Mouse (Mus musculus) heart, embryonic 12.5 days (tissue): ENCODE results near the gene Nup153. TPM values are rescaled to one million over a fixed set of nuclear protein-coding genes. Genes with fewer than 3 reads are reported as not detected.

Experiments
- ATAC-seq: fragments of 200-750 bp; cut with Nextera tagmentation; 2 replicates; pipeline ENCODE4 v1.8.0; 2017; ENCODE audit warnings: moderate TSS enrichment, moderate library complexity; ENCODE audit not compliant: insufficient number of reproducible peaks, low FRiP score
- H3K27ac ChIP-seq: fragments of 300-500 bp; sonication (generic); 2 replicates; pipeline ENCODE4 v1.5.1; 2016; ENCODE audit warnings: mild to moderate bottlenecking, moderate library complexity; ENCODE audit not compliant: poor library complexity, severe bottlenecking
- H3K27me3 ChIP-seq: fragments of 300-500 bp; sonication (generic); replicated peaks from 2 replicates; pipeline ENCODE4 v1.6.1; 2016; ENCODE audit warnings: mild to moderate bottlenecking, moderate library complexity
- H3K36me3 ChIP-seq: fragments of 300-500 bp; sonication (generic); 2 replicates; pipeline ENCODE4 v1.6.1; 2016; ENCODE audit warnings: mild to moderate bottlenecking, moderate library complexity
- H3K4me1 ChIP-seq: fragments of 300-500 bp; sonication (generic); replicated peaks from 2 replicates; pipeline ENCODE4 v1.6.1; 2016; ENCODE audit warnings: mild to moderate bottlenecking
- H3K4me2 ChIP-seq: fragments of 300-500 bp; sonication (generic); 2 replicates; pipeline ENCODE4 v1.6.1; 2016; ENCODE audit warnings: mild to moderate bottlenecking, moderate library complexity
- H3K4me3 ChIP-seq: fragments of 300-500 bp; sonication (generic); 2 replicates; pipeline ENCODE4 v1.5.1; 2016; ENCODE audit warnings: mild to moderate bottlenecking
- H3K9ac ChIP-seq: fragments of 300-500 bp; sonication (generic); 2 replicates; pipeline ENCODE4 v1.6.1; 2016; ENCODE audit warnings: mild to moderate bottlenecking, moderate library complexity
- H3K9me3 ChIP-seq: fragments of 300-500 bp; sonication (generic); replicated peaks from 2 replicates; pipeline ENCODE4 v1.6.1; 2016; ENCODE audit warnings: mild to moderate bottlenecking, moderate library complexity
- WGBS: fragments of 180-500 bp; shearing (Covaris S2); methylation state at CpG from one replicate; pipeline ENCODE4 v1.1.7; 2016; 5-methylcytosine and 5-hydroxymethylcytosine counted together
- polyA plus RNA-seq: library from polyadenylated mRNA; unstranded; fragments of >200 nt; fragmentation: Nextera tagmentation; extraction: Ambion mirVana; gene quantifications from 2 replicates; pipeline ENCODE4 v1.2.1, GENCODE M21; 2016

Nup153 gene
- polyA plus RNA-seq, 1 experiment from 2014 or later = 26.6 TPM

GRCm38 (mm10) chr13:46728411-46728810, 671 bp upstream of the Nup153 start:
- Histone ChIP-seq H3K9ac (peak overlapping the region; percentile 70), H3K4me2 (peak overlapping the region; percentile 73), H3K27me3 (no peaks in the 10 kb centered on the region), H3K9me3 (no peaks in the 10 kb centered on the region), H3K4me1 (peaks cover 11% of the 10 kb centered on the region), H3K27ac (peak overlapping the region; percentile 63), H3K4me3 (peak overlapping the region; percentile 75), H3K36me3 (no peaks in the 10 kb centered on the region)
- ATAC-seq = no peak
- 30% methylated on average over 5 of the region's 5 CpGs for WGBS

- peaks cover 11% of the 10 kb centered on the region for H3K4me1 ChIP-seq
- no peaks in the 10 kb centered on the region for H3K9me3 ChIP-seq
- H3K36me3 ChIP-seq = no peaks in the 10 kb centered on the region
- WGBS = under 1% methylated on average over 78 of the region's 85 CpGs
- peak overlapping the region; percentile 85 for H3K4me2 ChIP-seq
- peak; percentile 78 for ATAC-seq
- H3K9ac ChIP-seq = peak overlapping the region; percentile 91
- peak overlapping the region; percentile 97 for H3K27ac ChIP-seq
- no peaks in the 10 kb centered on the region for H3K27me3 ChIP-seq
- H3K4me3 ChIP-seq = peak overlapping the region; percentile 75
These were observed 503 bp downstream of the Nup153 start for GRCm38 (mm10) chr13:46727038-46727836.

DNA sequence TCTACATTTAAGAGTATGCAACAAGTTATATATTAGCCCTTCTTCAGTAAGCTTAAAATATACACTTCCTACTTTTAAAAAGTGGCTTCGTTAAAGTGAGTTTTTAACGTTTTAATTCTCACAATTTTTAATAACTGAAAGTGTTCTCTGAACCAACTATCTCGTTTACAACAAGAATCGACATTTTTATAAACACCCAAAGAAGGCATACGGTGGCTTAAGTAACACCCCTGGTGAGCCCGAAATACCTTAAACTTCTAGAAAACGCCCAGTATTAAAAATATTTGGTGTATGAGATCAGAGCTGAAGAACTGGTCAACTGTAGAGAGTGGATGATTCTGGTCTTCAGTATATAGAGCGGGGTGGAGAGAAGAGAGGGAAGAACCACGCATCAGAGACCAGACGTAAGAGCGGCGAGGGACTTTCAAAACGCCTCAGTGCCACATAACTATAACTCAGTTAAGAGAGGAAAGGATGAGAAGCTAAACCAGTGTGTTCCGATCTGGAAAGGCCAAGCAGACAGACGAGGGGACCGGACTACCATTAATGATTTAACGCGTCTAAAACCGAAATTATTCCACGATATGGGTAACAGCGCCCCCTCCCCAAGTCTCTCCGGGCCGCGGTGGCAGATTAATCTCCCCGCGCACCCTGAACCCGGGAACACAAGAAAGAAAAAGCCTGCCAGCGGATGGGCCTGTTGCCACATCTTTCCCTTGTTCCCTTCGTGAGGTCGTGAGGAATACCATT, 1.3 kb downstream of the Nup153 start:
- no peak for ATAC-seq
- no peaks in the 10 kb centered on the region for H3K9me3 ChIP-seq
- H3K27me3 ChIP-seq = no peaks in the 10 kb centered on the region
- H3K36me3 ChIP-seq = no peaks in the 10 kb centered on the region
- peak overlapping the region; percentile 85 for H3K4me2 ChIP-seq
- H3K4me1 ChIP-seq = peaks cover 11% of the 10 kb centered on the region
- peak overlapping the region; percentile 75 for H3K4me3 ChIP-seq
- WGBS = under 1% methylated on average over 30 of the region's 30 CpGs
- H3K9ac ChIP-seq = peak overlapping the region; percentile 91
- peak overlapping the region; percentile 97 for H3K27ac ChIP-seq

DNA sequence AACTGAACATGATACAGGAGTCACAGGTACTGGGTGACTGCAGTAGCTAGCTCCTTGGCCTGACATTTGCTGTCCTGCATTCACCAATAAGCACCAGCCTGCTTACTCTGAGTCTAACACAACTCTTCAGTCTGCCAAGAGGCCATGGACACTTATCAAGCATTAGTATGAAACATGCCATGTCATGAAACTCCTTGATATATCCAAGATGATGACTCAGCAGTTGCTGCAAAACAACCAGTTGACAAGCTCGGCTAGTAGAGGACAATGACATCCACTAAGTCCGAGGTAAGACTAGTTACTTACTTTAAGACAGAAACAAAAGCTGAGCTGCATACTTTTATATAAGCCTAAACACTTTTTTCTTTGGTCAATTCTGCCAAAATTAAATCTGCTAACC, 2.5 kb downstream of the Nup153 start:
- Histone ChIP-seq H3K9ac (peak overlapping the region; percentile 28; the same call in 1 of the 2 replicates), H3K27me3 (no peaks in the 10 kb centered on the region), H3K27ac (no peak overlapping the region), H3K36me3 (no peaks in the 10 kb centered on the region), H3K4me2 (peak overlapping the region; percentile 59), H3K9me3 (no peaks in the 10 kb centered on the region), H3K4me1 (peaks cover 11% of the 10 kb centered on the region), H3K4me3 (peak overlapping the region; percentile 25; the same call in 1 of the 2 replicates)
- 18% methylated on average over 2 of the region's 2 CpGs for WGBS
- peak; percentile 31; the same call in 1 of the 2 replicates for ATAC-seq

DNA sequence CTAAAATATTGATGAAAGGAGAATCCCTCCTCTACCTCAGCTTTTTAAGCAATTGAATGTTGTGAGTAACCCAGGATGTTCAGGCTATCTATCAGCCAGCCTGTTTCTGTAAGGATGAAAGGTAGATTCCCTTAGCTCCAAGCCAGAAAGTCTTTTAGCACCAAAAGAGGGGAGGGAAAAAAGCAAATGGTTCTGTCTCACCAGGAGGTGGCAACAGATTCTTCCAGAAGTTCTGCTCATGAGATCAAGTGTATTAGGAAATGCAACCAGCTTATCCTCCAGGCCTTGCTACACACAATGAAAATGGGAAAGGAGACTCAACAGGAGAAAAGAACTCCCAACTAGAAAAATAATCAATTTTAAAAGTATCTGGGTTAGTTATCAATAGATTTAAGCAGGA, 3.4 kb downstream of the Nup153 start:
- Histone ChIP-seq H3K27ac (no peak overlapping the region), H3K9ac (peak overlapping the region; percentile 40; the same call in 1 of the 2 replicates), H3K27me3 (no peaks in the 10 kb centered on the region)

GRCm38 (mm10) chr13:46721009-46721408, 6.7 kb downstream of the Nup153 start:
- Histone ChIP-seq H3K4me1 (peaks cover 17% of the 10 kb centered on the region), H3K9ac (no peak overlapping the region), H3K9me3 (no peaks in the 10 kb centered on the region), H3K4me3 (no peak overlapping the region), H3K27me3 (no peaks in the 10 kb centered on the region), H3K36me3 (0 out of 2 replicates have a peak, but pooled peaks cover 10% of the 10 kb centered on the region), H3K27ac (no peak overlapping the region), H3K4me2 (no peak overlapping the region)
- ATAC-seq = no peak

More for the DNA sequence above, 3.4 kb downstream of the Nup153 start:
- peak overlapping the region; percentile 41 for H3K4me2 ChIP-seq
- no peak for ATAC-seq
- no peak overlapping the region for H3K4me3 ChIP-seq
- H3K4me1 ChIP-seq = peaks cover 11% of the 10 kb centered on the region
- 0 out of 2 replicates have a peak, but pooled peaks cover 2% of the 10 kb centered on the region for H3K36me3 ChIP-seq
- no peaks in the 10 kb centered on the region for H3K9me3 ChIP-seq

DNA sequence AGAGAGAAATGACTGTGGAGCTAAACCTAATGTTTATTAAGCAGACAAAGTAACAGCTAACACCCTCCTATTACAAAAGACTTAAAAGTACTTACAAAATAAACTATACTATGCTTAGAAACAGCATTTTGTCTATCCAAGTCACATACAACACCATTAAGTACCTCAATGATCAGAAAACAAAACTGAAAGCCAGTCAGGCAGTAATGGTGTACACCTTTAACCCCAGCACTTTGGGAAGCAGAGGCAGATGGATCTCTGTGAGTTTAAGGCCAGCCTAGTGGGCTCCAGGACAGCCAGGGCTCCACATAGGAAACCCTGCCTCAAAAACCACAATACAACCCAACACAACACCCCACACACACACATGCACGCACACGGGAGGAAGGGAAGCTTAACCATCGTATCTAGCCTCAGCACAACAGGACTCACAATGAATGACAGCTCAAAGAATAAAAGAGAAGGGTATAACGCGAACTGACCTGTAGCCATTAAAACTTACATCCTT, 8.8 kb downstream of the Nup153 start:
- Histone ChIP-seq H3K4me1 (0 out of 2 replicates have a peak, but pooled peaks cover 7% of the 10 kb centered on the region), H3K4me3 (no peak overlapping the region), H3K9ac (no peak overlapping the region), H3K36me3 (0 out of 2 replicates have a peak, but pooled peaks cover 14% of the 10 kb centered on the region), H3K27ac (no peak overlapping the region), H3K9me3 (no peaks in the 10 kb centered on the region), H3K27me3 (no peaks in the 10 kb centered on the region), H3K4me2 (no peak overlapping the region)
- 86% methylated on average over 5 of the region's 5 CpGs for WGBS
- ATAC-seq = no peak

DNA sequence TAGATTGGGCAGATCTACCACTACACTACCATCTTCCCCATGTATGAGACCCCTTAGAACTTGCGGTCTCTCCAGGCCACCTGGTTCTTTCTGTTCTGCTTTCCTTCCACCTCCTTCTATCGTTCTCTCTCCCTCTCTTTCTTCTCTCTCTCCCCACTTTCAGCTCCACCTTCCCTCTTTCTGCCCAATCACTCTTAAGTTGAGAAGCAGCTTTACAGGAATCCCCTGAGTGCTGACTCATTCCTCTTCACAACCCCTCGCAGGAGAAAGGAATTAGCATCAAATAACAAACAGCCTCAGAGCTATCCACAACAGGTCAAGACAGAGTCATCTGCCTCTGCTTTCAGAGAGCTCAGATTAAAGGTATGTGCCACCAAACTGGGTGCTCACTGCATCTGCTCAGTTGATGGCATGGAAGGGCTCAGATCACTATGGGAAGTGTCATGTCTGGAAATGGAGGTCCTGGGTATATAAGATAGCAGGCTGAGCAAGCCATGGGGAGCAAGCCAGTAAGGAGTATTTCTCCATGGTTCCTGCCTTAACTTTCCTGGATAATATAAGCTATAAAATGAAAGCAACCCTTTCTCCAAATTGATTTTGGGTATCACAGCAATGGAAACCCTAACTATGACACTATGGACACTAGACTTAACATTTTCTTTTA, 11.6 kb downstream of the Nup153 start:
- 0 out of 2 replicates have a peak, but pooled peaks cover 7% of the 10 kb centered on the region for H3K4me1 ChIP-seq
- 65% methylated on average over 3 of the region's 3 CpGs for WGBS
- H3K4me2 ChIP-seq = no peak overlapping the region
- no peak overlapping the region for H3K27ac ChIP-seq
- H3K27me3 ChIP-seq = no peaks in the 10 kb centered on the region
- H3K4me3 ChIP-seq = no peak overlapping the region
- no peaks in the 10 kb centered on the region for H3K9me3 ChIP-seq
- H3K9ac ChIP-seq = no peak overlapping the region
- ATAC-seq = peak; percentile 88
- peaks cover 34% of the 10 kb centered on the region for H3K36me3 ChIP-seq

- no peak overlapping the region for H3K9ac ChIP-seq
- H3K27ac ChIP-seq = no peak overlapping the region
- ATAC-seq = no peak
- no peak overlapping the region for H3K4me3 ChIP-seq
- H3K9me3 ChIP-seq = no peaks in the 10 kb centered on the region
- no peak overlapping the region for H3K4me2 ChIP-seq
- no peaks in the 10 kb centered on the region for H3K27me3 ChIP-seq
- 0 out of 2 replicates have a peak, but pooled peaks cover 4% of the 10 kb centered on the region for H3K4me1 ChIP-seq
- 89% methylated on average over 5 of the region's 5 CpGs for WGBS
- H3K36me3 ChIP-seq = peaks cover 49% of the 10 kb centered on the region
These were observed 14.3 kb downstream of the Nup153 start for GRCm38 (mm10) chr13:46713486-46713885.

- Histone ChIP-seq H3K27me3 (no peaks in the 10 kb centered on the region), H3K4me3 (no peak overlapping the region), H3K36me3 (peaks cover 31% of the 10 kb centered on the region), H3K9me3 (no peaks in the 10 kb centered on the region), H3K9ac (no peak overlapping the region), H3K4me2 (no peak overlapping the region), H3K4me1 (no peaks in the 10 kb centered on the region), H3K27ac (no peak overlapping the region)
- WGBS = 87% methylated on average over 5 of the region's 5 CpGs
- ATAC-seq = no peak
These were observed 24.6 kb downstream of the Nup153 start for GRCm38 (mm10) chr13:46703138-46703537.
